Mouse (Mus musculus) mature B cell (primary cell): ENCODE data around the gene Pkm.

Source experiments
- in situ Hi-C: fragments of 300-500 bp; cut with MboI; formaldehyde crosslinking; loops from 2 replicates; pipeline ENCODE4 v1.14.3; 2019

Pkm gene

DNA sequence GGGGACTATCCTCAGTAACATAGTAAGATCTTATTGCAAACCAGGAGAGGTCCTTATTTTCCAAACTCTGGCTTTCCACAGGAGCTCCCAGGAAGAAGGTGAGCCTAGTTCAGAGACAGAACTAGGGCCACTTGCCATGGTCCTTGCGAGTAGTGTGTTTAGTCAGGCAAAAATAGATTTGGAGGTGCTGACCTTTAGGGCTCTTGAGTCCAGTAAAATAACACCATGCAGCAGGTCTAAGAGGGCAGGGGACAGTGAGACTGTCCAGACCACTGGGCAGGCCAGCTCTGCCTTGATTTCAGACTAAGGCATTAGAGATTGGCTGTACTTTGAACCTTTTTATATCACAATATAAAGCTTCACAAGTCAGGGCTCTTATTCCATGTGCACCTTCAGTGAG is 10.6 kb downstream of the Pkm start:
- in situ Hi-C loops, result no loop called here

DNA sequence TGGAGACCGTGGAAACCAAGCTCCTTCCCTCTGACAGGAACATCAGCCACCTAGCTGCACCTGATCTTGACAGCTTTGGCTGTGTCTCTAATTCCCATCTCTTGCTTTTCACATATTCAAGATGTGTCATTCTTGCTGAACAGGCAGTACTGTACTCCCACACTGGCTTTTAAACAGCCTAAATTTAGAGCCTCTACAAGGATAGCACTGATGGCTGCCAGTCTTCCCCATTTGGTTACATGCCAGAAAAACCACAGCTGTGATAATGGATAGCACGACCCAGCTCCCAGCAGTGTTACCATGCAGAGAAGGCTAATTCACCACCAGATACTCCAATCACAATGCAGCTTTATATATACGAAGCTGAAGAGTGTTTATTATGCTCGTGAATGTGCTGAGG is 11.1 kb downstream of the Pkm start:
- in situ Hi-C loops, result no loop called here

DNA sequence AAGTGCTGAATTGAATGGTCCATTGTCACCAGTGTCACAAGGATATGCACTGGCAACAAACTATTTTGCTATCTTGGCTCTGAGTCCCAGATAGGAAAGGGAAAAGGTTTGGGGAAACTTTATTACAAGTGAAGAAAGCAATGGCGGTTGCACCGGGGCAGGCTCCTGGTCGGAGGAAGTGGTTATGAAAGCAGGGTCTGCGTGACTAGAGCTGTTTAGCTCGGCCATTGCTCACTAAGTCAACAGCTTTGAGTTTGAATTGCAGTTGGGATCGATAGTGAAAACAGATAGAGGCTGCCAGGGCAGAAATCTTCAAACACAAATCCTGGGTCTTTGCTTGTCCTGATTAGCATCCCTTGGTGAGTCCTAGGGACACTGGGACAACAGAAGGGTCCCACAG is 11.7 kb downstream of the Pkm start:
- in situ Hi-C loops, result no loop called here

DNA sequence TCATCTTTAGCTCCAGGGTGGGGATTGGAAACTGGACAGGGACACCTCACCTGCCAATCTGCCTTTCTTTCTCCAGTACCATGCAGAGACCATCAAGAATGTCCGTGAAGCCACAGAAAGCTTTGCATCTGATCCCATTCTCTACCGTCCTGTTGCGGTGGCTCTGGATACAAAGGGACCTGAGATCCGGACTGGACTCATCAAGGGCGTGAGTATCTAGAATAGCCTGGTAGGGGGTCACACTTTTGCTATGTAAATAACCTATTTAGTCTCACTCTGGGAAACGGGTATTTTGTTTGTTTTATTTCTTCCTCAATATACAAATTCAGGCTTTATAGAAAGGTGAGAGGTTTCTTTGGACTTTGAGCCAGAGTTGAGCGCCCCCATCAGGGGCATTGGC is 12.3 kb downstream of the Pkm start:
- in situ Hi-C loops, result no loop called here

DNA sequence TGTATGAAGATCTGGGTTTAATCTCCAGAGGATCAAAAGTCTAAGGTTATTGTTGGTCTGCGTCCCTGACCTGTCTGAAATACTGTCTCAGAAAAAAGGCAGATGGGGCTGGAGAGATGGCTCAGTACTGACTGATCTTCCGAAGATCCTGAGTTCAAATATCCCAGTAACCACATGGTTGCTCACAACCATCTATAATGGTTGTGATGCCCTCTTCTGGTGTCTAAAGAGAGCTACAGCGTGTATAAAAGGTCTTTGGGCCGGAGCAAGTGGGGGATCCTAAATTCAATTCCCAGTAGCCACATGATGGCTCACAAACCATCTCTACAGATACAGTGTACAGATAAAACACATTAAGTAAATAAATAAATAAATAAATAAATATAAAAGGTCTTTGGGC is 13.0 kb downstream of the Pkm start:
- in situ Hi-C loops, result no loop called here

DNA sequence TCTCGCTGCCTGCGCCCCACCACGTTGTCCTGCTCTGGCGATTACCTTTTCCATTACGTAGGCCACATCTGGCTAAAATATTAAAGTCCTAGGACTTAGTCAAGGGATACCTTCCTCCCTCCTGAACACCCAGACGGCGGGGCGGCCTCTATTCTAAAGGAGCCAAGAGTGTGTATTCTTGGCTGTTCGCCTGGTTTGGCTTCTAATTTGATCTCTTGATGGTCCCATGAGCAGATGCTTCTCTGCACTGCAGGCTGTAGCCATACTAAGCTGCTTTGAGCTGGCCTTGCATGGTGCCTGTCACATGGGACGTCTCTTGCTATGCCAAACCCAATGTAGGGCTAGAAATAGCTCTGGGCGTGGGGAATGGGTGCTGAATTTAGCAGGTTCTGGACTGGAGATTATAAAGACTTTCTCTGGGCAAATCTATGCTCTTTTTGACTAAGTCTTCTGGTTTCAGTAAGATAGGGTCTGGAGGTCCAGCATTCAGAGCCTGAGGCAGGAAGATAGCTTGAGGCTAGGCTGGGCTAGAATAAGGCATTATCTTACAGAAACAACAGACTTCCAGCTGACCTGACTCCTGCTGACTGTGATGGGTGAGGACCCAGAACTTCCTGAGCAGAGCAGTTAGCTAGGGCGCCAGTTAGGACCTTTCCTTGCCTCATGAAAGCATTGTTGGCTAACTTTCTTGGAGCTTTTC is 16.2 kb downstream of the Pkm start:
- in situ Hi-C loops, result no loop called here

DNA sequence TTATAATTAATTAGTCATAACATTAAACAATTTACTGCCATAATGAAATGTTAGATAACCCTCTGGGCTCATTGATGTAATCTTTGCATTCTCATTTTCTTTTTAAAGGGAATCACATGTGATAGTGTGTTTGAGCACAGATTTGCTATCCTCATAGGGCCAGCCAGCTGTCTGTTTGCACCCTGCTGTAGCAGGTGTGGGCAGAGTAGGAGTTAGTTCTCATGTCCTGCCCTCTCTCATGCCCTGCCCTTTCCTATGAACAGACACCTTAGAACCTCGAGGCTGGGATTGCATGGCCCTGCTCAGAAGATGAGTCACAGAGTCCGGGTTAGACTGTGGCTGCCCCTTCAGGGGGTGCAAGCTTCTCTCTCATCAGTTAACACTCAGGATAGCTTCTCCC is 17.3 kb downstream of the Pkm start:
- in situ Hi-C loops, result no loop called here

DNA sequence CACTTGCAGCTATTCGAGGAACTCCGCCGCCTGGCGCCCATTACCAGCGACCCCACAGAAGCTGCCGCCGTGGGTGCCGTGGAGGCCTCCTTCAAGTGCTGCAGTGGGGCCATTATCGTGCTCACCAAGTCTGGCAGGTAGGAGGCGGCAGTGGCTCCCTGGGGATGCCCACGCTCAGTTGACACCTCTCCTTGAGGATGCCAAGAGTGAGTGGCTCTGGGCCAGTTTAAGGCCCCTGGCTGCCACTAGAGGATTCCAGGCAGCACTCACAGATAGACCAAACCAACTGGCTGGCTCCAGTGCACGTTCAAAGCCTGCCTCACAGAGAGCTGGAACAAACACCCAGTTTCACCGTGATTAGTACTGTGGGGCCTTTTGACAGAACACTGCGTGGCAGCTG is 19.4 kb downstream of the Pkm start:
- in situ Hi-C loops, result no loop called here

DNA sequence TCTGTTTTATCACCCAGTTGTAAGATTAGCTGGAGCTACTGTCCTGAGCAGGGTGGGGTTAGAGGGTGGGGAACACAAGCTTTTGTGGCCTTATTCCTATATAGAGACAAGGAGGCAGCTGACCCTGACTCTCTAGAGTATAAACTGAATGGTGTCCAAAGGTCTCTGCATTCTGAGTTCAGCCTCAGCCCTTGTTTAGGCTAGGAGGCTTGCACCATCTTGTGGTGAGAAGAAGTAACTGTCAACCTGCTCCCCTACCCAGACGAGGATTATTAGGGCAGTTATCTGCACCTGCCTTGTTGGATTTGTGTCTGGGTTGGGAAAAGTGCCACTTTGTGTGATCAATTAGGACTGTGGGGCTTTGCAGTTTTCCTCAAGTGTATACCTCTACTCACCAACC is 22.1 kb downstream of the Pkm start:
- in situ Hi-C loops, result no loop called here

DNA sequence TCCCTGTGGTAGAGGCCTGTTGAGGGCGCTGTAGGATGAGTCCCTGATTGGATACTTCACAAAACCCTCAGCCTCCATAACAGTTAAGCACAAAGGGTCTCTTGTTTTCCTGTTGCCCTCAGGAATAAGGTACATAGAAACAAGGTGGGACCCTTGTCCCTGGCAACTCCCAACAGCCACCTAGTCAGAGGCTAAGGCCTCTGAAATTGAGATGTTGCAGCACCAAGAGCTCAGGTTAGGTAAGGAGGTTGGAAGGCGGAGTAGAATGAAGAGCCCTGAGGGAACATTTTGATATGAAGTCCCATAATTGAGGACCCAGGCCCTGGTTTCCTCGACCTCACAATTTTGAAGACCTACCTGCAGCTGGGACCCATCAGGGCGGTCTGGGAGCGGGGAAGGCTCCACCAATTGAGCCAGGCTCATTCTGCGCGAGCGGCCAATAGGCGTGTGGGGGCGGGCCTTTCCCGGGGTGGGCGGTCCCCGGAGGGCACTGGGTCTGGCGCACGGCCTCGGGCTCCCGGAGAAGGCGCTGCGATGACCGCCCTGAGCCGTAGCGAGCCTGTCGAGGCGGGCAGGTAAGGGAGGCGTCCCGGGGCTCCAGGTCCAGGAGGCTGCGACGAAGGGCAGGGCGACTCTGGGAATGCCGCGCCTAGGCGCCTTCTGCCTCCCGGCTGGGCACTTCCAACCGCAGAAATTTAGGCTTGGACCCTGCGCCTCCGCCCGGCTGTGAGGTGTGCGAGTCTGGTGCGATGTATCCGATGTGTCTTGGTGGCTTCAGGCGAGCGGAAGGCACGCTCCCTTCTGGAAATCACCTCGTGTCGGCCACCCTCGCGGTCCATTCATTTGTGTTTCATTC is 23.7 kb downstream of the Pkm start, which contains the start of gene Gramd2:
TSS of gene Gramd2 (plus strand) at position 467 of the 856 bp plus-strand sequence.
- in situ Hi-C loops, result no loop called here

DNA sequence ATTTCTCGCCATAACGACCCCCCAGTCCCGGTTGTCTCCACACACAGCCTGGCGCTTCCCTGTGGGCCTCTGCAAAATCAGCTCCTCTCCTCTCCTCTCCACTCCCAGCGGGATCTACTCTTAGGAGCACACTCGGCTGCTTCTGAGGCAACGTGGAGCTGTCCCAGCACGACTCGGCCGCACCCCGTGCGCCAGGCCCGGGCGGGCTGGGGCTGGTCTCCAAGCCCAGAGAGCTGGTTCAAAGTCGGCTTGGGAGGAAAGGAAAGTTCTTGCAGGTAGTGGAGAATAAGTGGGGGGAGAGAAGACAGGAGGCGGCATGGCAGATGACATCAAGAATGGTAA is 24.3 kb downstream of the Pkm start:
- in situ Hi-C loops, result no loop called here

DNA sequence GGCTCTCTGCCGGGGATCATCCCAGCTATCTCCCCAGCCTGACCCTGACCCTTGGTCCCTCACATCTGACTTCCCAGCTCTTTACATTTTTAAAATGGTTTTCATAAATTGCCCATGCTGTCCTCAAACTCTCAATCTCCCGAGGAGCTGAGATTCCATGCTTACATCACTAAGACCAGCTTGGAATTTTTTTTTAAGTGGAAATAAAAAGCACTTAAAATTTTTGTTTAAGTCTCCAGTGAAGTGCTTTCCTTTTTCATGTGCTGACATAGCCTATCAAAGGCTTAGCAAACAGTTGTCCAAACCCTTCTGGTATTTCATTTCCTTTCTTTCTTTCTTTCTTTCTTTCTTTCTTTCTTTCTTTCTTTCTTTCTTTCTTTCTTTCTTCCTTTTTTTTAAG is 27.9 kb downstream of the Pkm start:
- in situ Hi-C loops, result no loop called here

DNA sequence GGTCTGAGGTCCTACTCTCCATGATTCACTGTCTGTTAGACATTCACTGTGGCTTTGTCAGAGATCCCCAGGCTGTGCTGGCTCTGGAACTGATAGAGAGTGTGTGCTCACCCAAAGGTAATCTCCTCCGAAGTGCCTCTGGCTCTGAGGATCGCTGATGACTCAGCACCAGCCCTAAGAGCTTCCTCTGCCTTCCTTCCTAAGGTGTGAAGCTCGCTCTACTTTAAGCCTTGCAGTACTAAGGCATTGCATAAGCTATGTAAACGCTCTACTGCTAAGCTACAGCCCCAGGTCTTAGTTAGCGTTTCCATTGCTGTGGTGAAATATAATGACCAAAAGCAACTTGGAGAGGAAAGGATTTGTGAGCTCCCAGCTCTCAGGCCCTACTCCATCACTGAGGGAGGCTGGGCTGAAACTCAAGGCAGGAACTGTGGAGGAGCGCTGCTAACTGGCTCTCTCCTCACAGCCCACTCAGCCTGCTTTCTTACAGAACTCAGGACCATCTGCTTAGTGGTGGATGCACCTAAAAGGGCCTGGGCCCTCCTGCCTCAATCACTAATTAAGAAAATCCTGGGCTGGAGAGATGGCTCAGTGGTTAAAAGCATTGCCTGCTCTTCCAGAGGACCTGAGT is 31.4 kb downstream of the Pkm start:
- in situ Hi-C loops, result no loop called here

DNA sequence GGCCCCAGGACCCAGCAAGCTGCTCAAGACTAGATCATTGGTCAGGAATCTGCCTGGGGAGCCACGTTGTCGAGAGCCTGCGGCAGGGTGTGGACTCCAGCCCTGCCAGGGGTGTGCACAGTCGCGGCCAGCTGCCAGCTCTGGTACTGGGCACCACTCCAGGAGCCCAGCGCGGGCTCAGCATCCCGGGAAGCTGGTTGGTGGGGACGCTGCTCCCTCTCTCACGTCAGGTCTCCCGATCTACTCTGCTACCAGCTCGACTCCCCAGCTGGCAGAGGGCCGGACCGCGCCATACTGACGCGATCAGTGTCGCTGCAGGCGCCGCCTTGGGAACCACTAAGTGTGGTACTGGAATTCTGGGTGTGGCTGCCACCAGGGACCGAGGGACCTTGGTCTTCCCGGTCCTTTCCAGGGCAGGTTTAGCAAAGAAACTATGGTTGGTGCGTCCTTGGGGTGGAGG is 35.5 kb downstream of the Pkm start:
- in situ Hi-C loops, result no loop called here

DNA sequence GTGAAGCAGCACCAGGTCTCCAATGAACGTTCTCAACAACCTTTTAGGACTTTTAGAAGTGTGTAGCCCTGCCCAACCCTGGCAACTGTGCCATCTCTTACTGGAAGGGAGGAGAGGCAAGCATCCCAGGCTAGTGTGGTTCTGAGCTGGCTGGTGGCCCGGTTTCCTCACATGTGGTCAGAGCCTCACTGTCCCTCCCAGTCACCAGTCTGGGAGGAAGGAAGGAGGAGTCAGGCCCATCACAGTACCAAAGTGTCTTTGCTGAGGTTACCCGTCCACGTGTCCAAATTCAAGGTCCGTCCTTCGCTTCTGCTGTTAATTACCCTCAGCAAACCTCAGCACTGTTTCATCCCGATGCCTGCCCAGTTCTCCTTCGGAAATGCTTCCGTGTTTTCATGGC is 36.0 kb downstream of the Pkm start:
- in situ Hi-C loops, result no loop called here

DNA sequence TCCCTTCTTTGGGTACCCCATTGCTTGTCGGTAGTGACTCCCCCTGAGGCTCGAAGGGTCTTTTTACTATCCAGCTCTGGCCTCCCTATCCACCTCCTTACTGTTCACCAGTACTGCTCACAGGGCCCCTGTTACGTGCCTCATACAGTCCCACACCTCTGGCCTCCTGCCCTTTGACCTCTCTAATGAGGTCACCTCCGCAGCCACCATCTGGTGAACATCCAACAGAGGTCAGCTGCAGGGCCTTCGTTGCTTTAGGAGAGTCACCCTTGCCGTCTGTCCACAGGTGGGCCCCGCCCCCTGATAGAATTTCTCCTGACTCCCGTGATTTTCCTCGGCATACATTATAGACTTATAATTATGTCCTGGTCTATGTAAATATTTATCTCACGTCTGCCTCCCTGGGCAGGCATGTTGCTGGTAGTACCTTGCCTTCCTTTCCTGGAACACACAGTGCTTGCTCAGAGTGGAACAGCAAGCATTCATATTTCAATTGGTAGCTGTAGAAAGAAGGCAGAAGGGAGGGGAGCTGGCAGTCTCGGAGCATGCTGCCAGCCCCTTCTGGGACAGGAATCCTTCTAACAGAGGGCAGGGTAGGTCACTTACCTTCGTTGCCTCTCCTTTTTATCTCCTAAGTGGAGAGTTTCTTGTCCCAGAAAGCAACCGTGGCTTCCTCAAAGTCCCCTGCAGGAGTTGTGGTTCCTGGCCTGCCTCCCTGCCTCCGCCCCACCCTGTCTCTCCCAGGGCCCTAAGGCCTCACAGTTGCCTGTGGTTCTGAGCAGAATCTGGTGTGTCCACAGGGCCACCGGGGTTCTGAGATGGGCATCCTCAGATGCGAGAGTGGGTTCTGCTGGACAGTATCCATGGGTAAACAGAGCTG is 38.6 kb downstream of the Pkm start:
- in situ Hi-C loops, result no loop called here

DNA sequence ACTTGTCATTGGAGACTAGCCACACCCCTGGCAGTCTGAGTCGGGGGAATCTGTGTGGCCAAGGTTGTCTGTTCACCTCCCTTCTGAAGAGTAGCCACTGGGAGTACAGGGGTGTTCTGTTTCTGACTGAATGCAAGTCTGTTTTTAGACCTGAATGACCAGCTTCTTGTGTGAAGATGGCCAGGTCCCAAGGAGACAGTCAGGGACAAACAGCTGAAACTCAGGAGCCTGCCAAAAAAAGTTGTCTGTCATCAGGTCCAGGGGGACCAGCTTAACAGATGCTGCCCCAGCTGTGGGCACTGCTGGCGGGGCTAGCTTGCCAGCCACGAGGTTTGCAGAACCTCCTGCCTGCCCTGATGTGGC is 39.3 kb downstream of the Pkm start:
- in situ Hi-C loops, result no loop called here

DNA sequence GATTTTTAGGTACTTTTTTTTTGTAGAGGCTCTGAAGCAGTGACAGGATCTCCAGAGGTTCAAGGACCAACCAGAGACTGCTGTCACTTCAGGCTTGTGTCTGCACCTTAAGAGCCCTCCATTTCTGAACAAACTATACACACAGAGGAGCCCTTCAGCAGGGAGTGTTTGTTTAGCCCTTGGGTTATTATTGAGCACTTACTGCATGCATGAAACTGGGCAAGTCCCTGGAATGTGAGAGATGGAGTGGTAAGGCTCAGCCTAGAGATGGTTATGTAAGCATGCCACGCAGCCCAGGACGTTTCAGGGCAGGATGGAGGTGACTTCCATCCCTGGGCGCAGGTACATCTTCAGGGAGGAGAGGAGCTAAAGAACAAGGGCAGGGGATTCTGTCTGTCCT is 40.2 kb downstream of the Pkm start:
- in situ Hi-C loops, result no loop called here

DNA sequence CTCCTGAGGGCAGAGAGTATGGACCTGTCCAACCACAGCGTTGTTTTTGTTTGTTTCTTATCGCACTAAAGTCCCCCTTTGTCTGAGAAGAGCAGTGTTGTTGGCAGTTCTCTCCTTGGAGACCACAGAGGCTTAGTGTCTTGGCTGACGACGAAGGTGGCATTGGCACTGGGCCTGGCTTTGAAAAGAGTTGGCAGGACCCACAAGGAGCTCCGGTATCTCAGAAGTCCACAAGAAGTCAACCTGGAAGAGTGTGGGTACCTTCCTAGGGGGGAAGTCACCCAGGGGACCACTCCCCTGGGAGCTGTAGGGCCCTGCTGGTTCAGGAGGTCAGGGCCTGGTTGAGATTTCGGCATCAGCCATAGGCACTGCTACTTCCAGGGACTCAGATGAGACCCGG is 44.9 kb downstream of the Pkm start:
- in situ Hi-C loops, result no loop called here

DNA sequence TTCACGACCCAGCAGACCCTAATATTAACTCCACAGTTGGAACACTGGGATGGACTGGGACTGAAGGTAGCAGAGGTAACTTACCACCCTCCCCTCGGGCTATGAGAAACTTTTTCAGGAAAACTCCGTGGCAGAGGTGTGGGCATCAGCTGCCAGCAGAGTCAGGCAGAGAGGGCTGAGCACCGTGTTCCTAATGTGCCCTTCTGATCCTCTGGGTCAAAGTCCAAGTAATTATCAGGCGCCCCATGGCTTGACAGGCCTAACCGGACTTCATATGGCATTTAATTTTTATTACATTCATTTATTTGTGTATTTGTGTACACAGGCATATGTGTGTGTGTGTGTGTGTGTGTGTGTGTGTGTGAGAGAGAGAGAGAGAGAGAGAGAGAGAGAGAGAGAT is 46.9 kb downstream of the Pkm start:
- in situ Hi-C loops, result no loop called here

DNA sequence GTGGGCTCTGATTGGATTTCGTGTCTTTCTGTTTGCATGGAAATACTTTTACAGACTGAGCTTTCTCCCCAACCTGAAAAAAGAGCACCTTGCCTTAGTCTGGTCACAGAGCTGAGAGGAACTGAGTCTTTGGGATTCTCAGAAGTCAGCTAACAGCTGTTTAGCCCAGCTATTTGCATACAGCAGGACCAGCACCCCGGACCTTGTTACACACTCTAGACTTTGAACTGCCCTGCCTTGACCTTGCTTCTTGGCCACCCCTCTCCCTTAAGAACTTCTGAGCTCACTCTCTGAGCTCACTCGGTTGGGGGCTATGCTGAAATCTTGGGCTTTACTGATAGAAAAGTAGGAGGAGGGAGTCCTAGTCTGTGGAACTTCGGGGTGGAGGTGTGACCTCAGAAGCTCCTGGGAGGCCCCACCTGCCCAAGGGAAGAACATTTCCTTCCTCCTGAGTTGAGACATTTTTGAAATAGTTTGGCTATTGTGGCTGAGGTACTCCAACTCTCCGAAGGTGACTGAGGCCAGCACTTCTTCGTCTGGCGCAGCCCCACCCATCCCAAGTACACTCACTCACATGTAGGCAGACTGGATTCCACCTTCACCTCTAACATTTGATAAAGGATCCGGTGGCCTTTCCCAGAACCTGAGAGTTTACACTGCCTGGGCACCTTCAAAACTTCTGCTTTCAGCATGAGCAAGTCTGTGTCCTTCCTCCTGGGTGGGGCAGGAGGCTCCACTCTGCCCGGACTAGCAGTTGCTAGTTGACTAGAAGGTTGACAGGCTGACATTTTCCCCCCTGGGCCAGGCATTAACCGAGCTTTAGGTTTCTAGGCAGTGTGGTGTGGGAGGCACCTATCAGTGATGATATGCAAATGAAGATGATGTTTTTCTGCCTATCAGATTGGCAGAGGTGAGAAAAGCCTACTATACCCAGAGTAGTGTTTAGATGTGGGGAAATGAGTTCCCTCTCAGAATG is 51.0 kb downstream of the Pkm start:
- in situ Hi-C loops, result no loop called here
